Mouse (Mus musculus): ENCODE measurements around the gene Thsd4. TPM values are rescaled to one million over a fixed set of nuclear protein-coding genes. Genes with fewer than 3 reads are reported as not detected.
A peak's percentile ranks its signal among the peaks of the same experiment; 100 is the strongest.

Gene Thsd4
- polyA plus RNA-seq (2015; fragmentation: Nextera tagmentation; extraction: Ambion mirVana), result 27.9 and 31.6 TPM in 2 replicates

- under 1% methylated on average over 51 of the region's 51 CpGs for WGBS
- 0 out of 2 replicates have a peak within 1 kb of the TSS, but pooled peaks have one; percentile 18 for H3K27ac ChIP-seq
- peak within 1 kb of the TSS; percentile 66 for H3K4me3 ChIP-seq
- peaks cover 28% of the 10 kb centered on the region for H3K27me3 ChIP-seq
- peaks cover 53% of the 10 kb centered on the region for H3K4me1 ChIP-seq
- peak within 1 kb of the TSS; percentile 84 for H3K4me2 ChIP-seq
- no peaks in the 10 kb centered on the region for H3K36me3 ChIP-seq
- H3K9me3 ChIP-seq, result no peaks in the 10 kb centered on the region
- ATAC-seq (ENCODE audit: insufficient number of reproducible peaks, low FRiP score, low TSS enrichment, low read depth), result no peak
- peak within 1 kb of the TSS; percentile 61 for H3K9ac ChIP-seq
Measured at GRCm38 (mm10) chr9:60521806-60522264, at the start of gene Thsd4. Gene Thsd4, minus strand, starts transcription at chr9:60522046.

GRCm38 (mm10) chr9:60571041-60571440, 49.2 kb upstream of the Thsd4 start:
- Histone ChIP-seq H3K36me3 (no peaks in the 10 kb centered on the region), H3K4me3 (no peak overlapping the region), H3K9ac (no peak overlapping the region), H3K4me2 (no peak overlapping the region), H3K27ac (no peak overlapping the region), H3K27me3 (no peaks in the 10 kb centered on the region), H3K4me1 (no peaks in the 10 kb centered on the region), H3K9me3 (no peaks in the 10 kb centered on the region)
- WGBS, result 73% methylated on average over 4 of the region's 4 CpGs
- ATAC-seq (ENCODE audit: insufficient number of reproducible peaks, low FRiP score, low TSS enrichment, low read depth), result no peak

- Histone ChIP-seq H3K27ac (no peak overlapping the region), H3K9ac (no peak overlapping the region), H3K9me3 (no peaks in the 10 kb centered on the region), H3K4me2 (no peak overlapping the region), H3K36me3 (no peaks in the 10 kb centered on the region), H3K27me3 (no peaks in the 10 kb centered on the region), H3K4me1 (no peaks in the 10 kb centered on the region), H3K4me3 (no peak overlapping the region)
- no peak for ATAC-seq (ENCODE audit: insufficient number of reproducible peaks, low FRiP score, low TSS enrichment, low read depth)
- 54% methylated on average over 2 of the region's 2 CpGs for WGBS
Measured at GRCm38 (mm10) chr9:60569366-60569765, 47.5 kb upstream of the Thsd4 start.

GRCm38 (mm10) chr9:60563809-60564208, 42.0 kb upstream of the Thsd4 start:
- Histone ChIP-seq H3K9ac (no peak overlapping the region), H3K9me3 (no peaks in the 10 kb centered on the region), H3K27me3 (no peaks in the 10 kb centered on the region; the same call in 1 of the 2 replicates), H3K4me3 (no peak overlapping the region), H3K4me1 (peaks cover 29% of the 10 kb centered on the region), H3K36me3 (no peaks in the 10 kb centered on the region), H3K4me2 (no peak overlapping the region), H3K27ac (no peak overlapping the region)
- 92% methylated on average over 7 of the region's 7 CpGs for WGBS
- no peak for ATAC-seq (ENCODE audit: insufficient number of reproducible peaks, low FRiP score, low TSS enrichment, low read depth)

GRCm38 (mm10) chr9:60562443-60563371, 40.9 kb upstream of the Thsd4 start:
- Histone ChIP-seq H3K4me2 (peak overlapping the region; percentile 47), H3K9me3 (no peaks in the 10 kb centered on the region), H3K27me3 (no peaks in the 10 kb centered on the region; the same call in 1 of the 2 replicates), H3K4me3 (peak overlapping the region; percentile 24), H3K27ac (peak overlapping the region; percentile 33), H3K9ac (no peak overlapping the region), H3K36me3 (no peaks in the 10 kb centered on the region), H3K4me1 (peaks cover 29% of the 10 kb centered on the region)
- 8% methylated on average over 20 of the region's 20 CpGs for WGBS
- 0 out of 2 replicates have a peak, but pooled peaks have one; percentile 40 for ATAC-seq (ENCODE audit: insufficient number of reproducible peaks, low FRiP score, low TSS enrichment, low read depth)

GRCm38 (mm10) chr9:60561641-60562289, 39.9 kb upstream of the Thsd4 start:
- no peak for ATAC-seq (ENCODE audit: insufficient number of reproducible peaks, low FRiP score, low TSS enrichment, low read depth)
- Histone ChIP-seq H3K27me3 (no peaks in the 10 kb centered on the region; the same call in 1 of the 2 replicates), H3K27ac (0 out of 2 replicates have a peak overlapping the region, but pooled peaks have one; percentile 33), H3K9ac (no peak overlapping the region), H3K9me3 (no peaks in the 10 kb centered on the region), H3K4me3 (no peak overlapping the region), H3K4me2 (no peak overlapping the region), H3K36me3 (no peaks in the 10 kb centered on the region), H3K4me1 (peaks cover 29% of the 10 kb centered on the region)
- WGBS, result 37% methylated on average over 9 of the region's 9 CpGs

GRCm38 (mm10) chr9:60558507-60558906, 36.7 kb upstream of the Thsd4 start:
- Histone ChIP-seq H3K4me3 (no peak overlapping the region), H3K36me3 (no peaks in the 10 kb centered on the region), H3K27me3 (no peaks in the 10 kb centered on the region), H3K9me3 (no peaks in the 10 kb centered on the region), H3K9ac (no peak overlapping the region), H3K4me2 (no peak overlapping the region), H3K4me1 (peaks cover 26% of the 10 kb centered on the region), H3K27ac (no peak overlapping the region)
- ATAC-seq (ENCODE audit: insufficient number of reproducible peaks, low FRiP score, low TSS enrichment, low read depth), result no peak
- WGBS, result 45% methylated on average over 3 of the region's 3 CpGs

GRCm38 (mm10) chr9:60551238-60551637, 29.4 kb upstream of the Thsd4 start:
- no peak overlapping the region for H3K4me3 ChIP-seq
- no peak overlapping the region for H3K27ac ChIP-seq
- no peaks in the 10 kb centered on the region for H3K4me1 ChIP-seq
- H3K27me3 ChIP-seq, result no peaks in the 10 kb centered on the region
- no peak overlapping the region for H3K4me2 ChIP-seq
- H3K9ac ChIP-seq, result no peak overlapping the region
- H3K36me3 ChIP-seq, result no peaks in the 10 kb centered on the region
- H3K9me3 ChIP-seq, result no peaks in the 10 kb centered on the region
- no peak for ATAC-seq (ENCODE audit: insufficient number of reproducible peaks, low FRiP score, low TSS enrichment, low read depth)
- 89% methylated on average over 4 of the region's 4 CpGs for WGBS

GRCm38 (mm10) chr9:60548182-60548581, 26.3 kb upstream of the Thsd4 start:
- no peak overlapping the region for H3K4me2 ChIP-seq

GRCm38 (mm10) chr9:60546169-60546568, 24.3 kb upstream of the Thsd4 start:
- no peak overlapping the region for H3K4me3 ChIP-seq
- H3K36me3 ChIP-seq, result no peaks in the 10 kb centered on the region
- peaks cover 6% of the 10 kb centered on the region; the same call in 1 of the 2 replicates for H3K4me1 ChIP-seq
- H3K27ac ChIP-seq, result no peak overlapping the region
- H3K4me2 ChIP-seq, result no peak overlapping the region
- 94% methylated on average over 2 of the region's 2 CpGs for WGBS
- no peaks in the 10 kb centered on the region for H3K9me3 ChIP-seq
- H3K27me3 ChIP-seq, result no peaks in the 10 kb centered on the region
- no peak for ATAC-seq (ENCODE audit: insufficient number of reproducible peaks, low FRiP score, low TSS enrichment, low read depth)
- H3K9ac ChIP-seq, result no peak overlapping the region

More at GRCm38 (mm10) chr9:60548182-60548581, 26.3 kb upstream of the Thsd4 start:
- Histone ChIP-seq H3K27ac (no peak overlapping the region), H3K9me3 (no peaks in the 10 kb centered on the region), H3K4me1 (peaks cover 6% of the 10 kb centered on the region; the same call in 1 of the 2 replicates), H3K4me3 (no peak overlapping the region), H3K27me3 (no peaks in the 10 kb centered on the region), H3K9ac (no peak overlapping the region), H3K36me3 (no peaks in the 10 kb centered on the region)
- ATAC-seq (ENCODE audit: insufficient number of reproducible peaks, low FRiP score, low TSS enrichment, low read depth), result no peak
- WGBS, result 32% methylated on average over 4 of the region's 4 CpGs

- no peak overlapping the region for H3K9ac ChIP-seq
- WGBS, result 69% methylated on average over 13 of the region's 13 CpGs
- no peaks in the 10 kb centered on the region for H3K9me3 ChIP-seq
- H3K4me1 ChIP-seq, result peaks cover 6% of the 10 kb centered on the region; the same call in 1 of the 2 replicates
- H3K27me3 ChIP-seq, result no peaks in the 10 kb centered on the region
- no peak overlapping the region for H3K4me2 ChIP-seq
- H3K4me3 ChIP-seq, result no peak overlapping the region
- no peaks in the 10 kb centered on the region for H3K36me3 ChIP-seq
- H3K27ac ChIP-seq, result no peak overlapping the region
- ATAC-seq (ENCODE audit: insufficient number of reproducible peaks, low FRiP score, low TSS enrichment, low read depth), result no peak
Measured at GRCm38 (mm10) chr9:60545361-60546096, 23.7 kb upstream of the Thsd4 start.
